Mouse (Mus musculus) yolk sac, embryonic 10.5 days (tissue): ENCODE results near the gene Stx16.

Experiments used
- DNase-seq: peaks from one replicate; pipeline ENCODE4 v3.0.0-alpha.2; 2017; ENCODE audit warnings: low spot score

The Stx16 gene

GRCm38 (mm10) chr2:174126522-174127375 lies 50.6 kb downstream of the Stx16 start:
- DNase-seq, result peak; percentile 42

- no peak for DNase-seq
Observed at GRCm38 (mm10) chr2:174127376-174127713, 51.2 kb downstream of the Stx16 start.

- DNase-seq, result no peak
Observed at GRCm38 (mm10) chr2:174128926-174129325, 52.8 kb downstream of the Stx16 start.

GRCm38 (mm10) chr2:174130468-174131097 lies 54.5 kb downstream of the Stx16 start:
- DNase-seq, result no peak

DNA sequence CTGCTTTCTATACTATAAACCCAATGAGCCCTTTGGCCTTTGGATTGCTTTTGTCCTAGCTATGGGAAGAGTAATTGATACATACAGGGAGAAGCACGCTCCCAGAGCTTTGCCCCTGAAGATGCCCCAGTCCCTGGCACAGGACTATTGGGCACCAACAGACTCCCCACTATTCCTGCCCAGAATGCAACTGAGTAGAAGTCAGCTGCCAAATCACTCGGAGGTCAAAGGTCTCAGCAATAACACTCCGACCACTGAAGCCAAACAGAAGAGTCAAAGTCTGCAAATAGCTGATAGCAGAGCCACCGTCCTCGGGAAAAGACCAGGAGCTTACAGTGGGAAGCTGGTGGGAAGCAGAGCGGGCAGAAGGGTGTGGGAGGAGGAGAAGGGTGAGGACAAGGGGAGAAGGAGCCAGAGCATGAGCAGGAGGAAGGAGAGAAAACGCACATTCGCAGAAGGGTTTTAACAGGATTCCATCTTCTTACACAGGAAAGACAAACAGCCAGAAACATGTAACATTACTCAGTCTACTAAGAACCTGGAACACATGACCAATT lies 56.4 kb downstream of the Stx16 start:
- DNase-seq, result peak; percentile 68
